Mouse (Mus musculus): ENCODE results near the gene Garnl3.

- TF ChIP-seq POLR2A (IDR thresholded peaks at IDR 0.05; ENCODE audit: borderline replicate concordance, control insufficient read depth, low read depth, low read length) (no peak), CTCF (IDR thresholded peaks at IDR 0.05; ENCODE audit: control insufficient read depth, insufficient read depth, low read length) (no peak)
Measured at GRCm38 (mm10) chr2:33177443-33178242, 46.2 kb upstream of the Garnl3 start.
